22 mouse cellular contexts compared by ENCODE assay signal in genomic region chr1:104961670-104962069, GRCm38 (mm10).
"Had no signal": no experiment of that assay in that cellular context is flagged by ENCODE, and none has a peak within 500 bp of the region (broad histone marks: within the 10 kb centered on the region; RNA-seq: fewer than 3 reads in every experiment).

No protein-coding gene starts in this region.

- ATAC-seq: liver, postnatal 0 days; lung, postnatal 0 days; midbrain, embryonic 15.5 days had no signal

- H3K27me3 ChIP-seq: liver, embryonic 15.5 days; lung, embryonic 15.5 days; megakaryocyte, embryonic 14.5 days; midbrain, embryonic 13.5 days; midbrain, embryonic 15.5 days; neural tube, embryonic 12.5 days; stomach, embryonic 15.5 days had no signal

- H3K27ac ChIP-seq: liver, embryonic 15.5 days; lung, embryonic 15.5 days; macrophage; midbrain, embryonic 13.5 days; midbrain, embryonic 15.5 days; neural tube, embryonic 12.5 days; stomach, embryonic 15.5 days had no signal

- H3K9ac ChIP-seq: liver, embryonic 15.5 days; liver, postnatal 0 days; lung, embryonic 15.5 days; midbrain, embryonic 13.5 days; midbrain, embryonic 15.5 days; neural tube, embryonic 12.5 days; stomach, embryonic 15.5 days had no signal

- DNase-seq: liver, postnatal 0 days; lung, adult 2 months; lung, postnatal 14 days; lung, postnatal 36 days; retina, postnatal 1 day; right cerebral cortex, adult 18-20 months; right cerebral cortex, postnatal 25 days; right cerebral cortex, postnatal 4 days; spleen, adult 18-20 months; thymus, adult 2 months; thymus, postnatal 25 days; thymus, postnatal 4 days had no signal

- H3K4me1 ChIP-seq: liver, embryonic 15.5 days; lung, embryonic 15.5 days; megakaryocyte, embryonic 14.5 days; midbrain, embryonic 13.5 days; midbrain, embryonic 15.5 days; neural tube, embryonic 12.5 days; stomach, embryonic 15.5 days had no signal

- H3K36me3 ChIP-seq: liver, embryonic 15.5 days; lung, embryonic 15.5 days; midbrain, embryonic 13.5 days; midbrain, embryonic 15.5 days; neural tube, embryonic 12.5 days; stomach, embryonic 15.5 days had no signal

- H3K4me3 ChIP-seq: liver, embryonic 15.5 days; lung, embryonic 15.5 days; megakaryocyte, embryonic 14.5 days; midbrain, embryonic 13.5 days; midbrain, embryonic 15.5 days; neural tube, embryonic 12.5 days; stomach, embryonic 15.5 days had no signal

- H3K4me2 ChIP-seq: liver, embryonic 15.5 days; lung, embryonic 15.5 days; midbrain, embryonic 11.5 days; midbrain, embryonic 13.5 days; midbrain, embryonic 15.5 days; neural tube, embryonic 12.5 days; stomach, embryonic 15.5 days had no signal

- H3K9me3 ChIP-seq: liver, embryonic 15.5 days; lung, embryonic 15.5 days; midbrain, embryonic 13.5 days; midbrain, embryonic 15.5 days; neural tube, embryonic 12.5 days; stomach, embryonic 15.5 days had no signal
